Mouse (Mus musculus) cerebral cortex, adult 2 months (tissue): ENCODE measurements around the gene Dennd4a.

Experiments used
- WGBS: fragments of 180-500 bp; shearing (Covaris S2); methylation state at CpG from one replicate; pipeline ENCODE4 v1.1.7; 2018; 5-methylcytosine and 5-hydroxymethylcytosine counted together

Dennd4a gene

GRCm38 (mm10) chr9:64814273-64814672 lies 3.1 kb downstream of the Dennd4a start:
- WGBS, result 54% methylated on average over 6 of the region's 6 CpGs

GRCm38 (mm10) chr9:64819686-64820085 lies 8.5 kb downstream of the Dennd4a start:
- 92% methylated on average over 4 of the region's 4 CpGs for WGBS

DNA sequence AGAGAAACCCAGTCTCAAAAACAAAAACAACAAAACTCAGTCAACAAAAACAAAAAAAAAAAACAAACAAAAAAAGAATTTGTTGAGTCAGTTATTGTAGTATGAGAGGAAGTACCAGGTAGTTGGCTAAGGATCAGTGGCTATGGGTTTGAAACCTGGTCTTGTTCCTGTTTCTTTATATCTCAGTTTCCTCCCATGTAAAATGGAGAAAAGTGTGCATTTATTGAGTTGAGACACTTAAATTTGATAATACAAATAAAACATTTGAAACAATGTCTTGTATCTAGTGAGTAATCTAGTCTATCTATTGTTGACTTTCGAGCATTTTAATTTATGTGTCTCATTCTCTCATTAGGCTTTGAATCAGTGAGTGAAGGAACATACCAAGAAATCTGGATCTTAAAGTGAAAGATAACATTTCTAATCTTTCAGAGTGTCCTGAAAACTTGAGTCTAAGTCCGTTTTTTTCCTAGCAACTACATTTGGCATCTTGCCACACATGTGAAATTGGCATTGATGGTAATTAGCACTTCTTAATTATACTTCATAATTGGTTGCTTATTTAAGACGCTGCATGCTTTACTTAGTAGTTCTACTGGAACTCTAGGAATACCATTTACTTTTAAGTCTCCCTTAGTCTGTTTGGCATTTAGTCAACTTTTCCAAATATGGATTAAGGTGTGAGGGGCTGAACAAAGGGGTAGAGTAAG lies 9.1 kb downstream of the Dennd4a start:
- 39% methylated on average over 3 of the region's 3 CpGs for WGBS

DNA sequence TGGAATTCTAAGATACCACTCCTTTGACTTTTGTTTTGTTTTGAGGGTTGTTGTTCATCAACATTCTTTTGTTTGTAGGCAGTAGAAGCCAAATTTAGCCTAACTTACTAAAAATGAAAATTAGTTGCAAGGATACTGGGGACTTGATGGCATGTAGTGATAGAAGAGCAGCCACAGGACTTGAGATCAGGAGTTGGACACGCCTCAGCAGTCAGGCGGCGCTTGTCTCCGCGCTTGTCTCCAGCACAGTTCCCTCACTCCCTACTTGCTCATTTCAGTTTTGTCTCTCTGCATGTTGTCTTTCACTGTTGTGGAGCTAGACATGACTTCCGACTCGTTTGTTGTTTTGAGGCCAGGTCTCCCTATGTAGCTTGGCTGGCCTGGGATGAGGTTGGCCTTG lies 11.1 kb downstream of the Dennd4a start:
- 85% methylated on average over 7 of the region's 7 CpGs for WGBS

GRCm38 (mm10) chr9:64824389-64825008 lies 13.4 kb downstream of the Dennd4a start:
- WGBS, result 63% methylated on average over 5 of the region's 5 CpGs

DNA sequence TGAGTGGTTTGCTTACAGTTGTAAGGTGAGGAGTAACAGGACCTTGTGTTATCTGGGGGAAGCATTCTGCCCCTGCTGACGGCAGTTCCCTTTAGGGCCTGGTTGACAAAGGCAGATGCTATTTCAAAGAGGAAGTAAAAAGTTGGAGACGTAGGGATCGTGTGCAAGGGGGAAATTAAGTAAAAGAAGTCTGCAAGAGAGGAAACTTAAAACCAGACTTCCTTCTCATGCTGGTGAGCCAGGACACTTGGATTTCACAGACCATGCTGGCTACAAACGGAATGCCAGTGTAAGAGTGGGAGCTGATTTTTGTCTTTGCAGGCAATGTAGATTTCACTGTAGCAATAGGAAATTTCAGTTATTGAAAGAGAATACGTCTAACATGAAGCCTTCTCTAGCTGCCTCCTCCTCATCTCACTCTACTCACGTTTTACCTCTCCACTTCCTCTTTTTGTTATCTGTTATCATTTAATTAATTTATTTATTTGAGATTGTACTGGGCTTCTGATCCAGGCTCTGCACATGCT lies 19.0 kb downstream of the Dennd4a start:
- 44% methylated on average over 6 of the region's 6 CpGs for WGBS

DNA sequence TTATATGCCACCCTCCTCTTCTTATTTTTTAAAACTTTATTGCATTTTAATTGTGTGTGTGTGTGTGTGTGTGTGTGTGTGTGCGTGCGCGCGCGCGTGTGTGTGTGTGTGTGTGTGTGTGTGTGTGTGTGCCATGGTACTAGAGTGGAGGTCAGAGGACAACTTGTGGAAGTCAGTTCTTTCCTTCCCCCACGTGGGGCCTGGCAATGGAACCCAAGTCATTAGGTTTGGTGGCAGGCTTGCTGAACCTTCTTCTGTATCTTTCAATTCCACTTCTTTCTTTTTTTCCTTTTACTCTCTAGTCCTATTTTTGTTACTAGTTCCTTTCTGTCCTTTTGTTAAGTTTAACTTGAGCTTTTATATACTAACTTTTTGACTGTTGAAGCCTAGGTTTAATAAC lies 19.5 kb downstream of the Dennd4a start:
- 89% methylated on average over 7 of the region's 7 CpGs for WGBS

DNA sequence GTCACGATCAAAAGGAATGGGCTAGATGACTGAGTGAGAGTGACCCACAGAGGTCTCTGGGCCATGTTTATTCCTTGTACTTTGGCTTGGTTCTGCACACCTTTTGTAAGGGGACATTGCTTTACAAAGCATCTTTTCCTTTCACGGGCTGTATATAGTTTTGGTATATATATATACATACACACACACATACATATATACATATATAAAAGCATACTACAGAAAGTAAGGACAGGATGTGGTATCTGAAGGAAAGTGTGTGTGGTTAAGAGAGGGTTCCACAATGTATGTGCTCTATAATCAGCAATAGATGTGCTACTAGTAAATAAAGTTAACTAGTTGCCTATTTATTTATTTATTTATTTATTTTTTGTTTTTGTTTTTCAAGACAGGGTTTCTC lies 20.6 kb downstream of the Dennd4a start:
- WGBS, result 83% methylated on average over 2 of the region's 2 CpGs

GRCm38 (mm10) chr9:64834418-64834817 lies 23.3 kb downstream of the Dennd4a start:
- 92% methylated on average over 3 of the region's 3 CpGs for WGBS

- WGBS, result 74% methylated on average over 4 of the region's 4 CpGs
Observed at GRCm38 (mm10) chr9:64845355-64845754, 34.2 kb downstream of the Dennd4a start.

- 97% methylated on average over 1 of the region's 1 CpGs for WGBS
Observed at GRCm38 (mm10) chr9:64849548-64849947, 38.4 kb downstream of the Dennd4a start.

DNA sequence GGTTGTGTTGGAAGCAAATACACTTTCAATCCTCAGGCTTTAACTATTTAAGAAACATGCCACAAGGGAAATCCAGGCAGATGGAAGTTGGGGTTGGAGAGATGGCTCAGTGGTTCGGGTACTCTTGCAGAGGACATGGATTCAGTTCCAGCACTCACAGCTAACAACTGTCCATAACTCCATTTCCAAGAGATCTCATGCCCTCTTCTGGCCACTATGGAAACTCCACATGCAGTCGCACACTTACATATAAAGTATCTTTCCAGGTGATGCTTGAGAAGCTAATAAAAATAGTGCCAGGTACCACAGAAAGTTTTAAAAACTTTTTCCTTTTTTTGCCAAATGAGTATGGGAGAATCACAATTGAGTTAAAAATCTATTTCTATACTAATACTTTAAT lies 51.5 kb downstream of the Dennd4a start:
- WGBS, result 85% methylated on average over 2 of the region's 2 CpGs

GRCm38 (mm10) chr9:64886008-64886407 lies 74.9 kb downstream of the Dennd4a start:
- 64% methylated on average over 5 of the region's 5 CpGs for WGBS

DNA sequence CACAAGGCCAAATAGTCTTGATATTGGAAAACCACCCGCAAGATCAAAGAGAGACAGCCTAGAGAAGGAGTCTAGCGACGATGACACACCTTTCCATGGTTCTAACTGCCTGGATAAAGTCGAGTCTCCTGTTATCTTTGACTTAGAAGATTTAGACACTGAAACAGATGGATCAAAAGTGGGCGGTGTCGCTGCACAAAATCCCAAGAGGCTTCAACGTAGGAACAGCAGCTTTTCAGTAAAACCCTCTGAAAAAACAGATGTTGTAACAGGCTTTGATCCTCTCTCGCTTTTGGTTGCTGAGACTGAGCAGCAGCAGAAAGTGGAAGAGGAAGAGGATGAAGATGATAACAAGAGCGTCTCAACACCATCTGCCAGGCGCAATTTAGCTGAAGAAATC lies 85.5 kb downstream of the Dennd4a start:
- 56% methylated on average over 10 of the region's 10 CpGs for WGBS

- 15% methylated on average over 4 of the region's 4 CpGs for whole genome bisulfite sequencing
Observed at GRCm38 (mm10) chr9:64902866-64903265, 91.7 kb downstream of the Dennd4a start.

GRCm38 (mm10) chr9:64903386-64903785 lies 92.2 kb downstream of the Dennd4a start:
- WGBS, result 59% methylated on average over 3 of the region's 3 CpGs

DNA sequence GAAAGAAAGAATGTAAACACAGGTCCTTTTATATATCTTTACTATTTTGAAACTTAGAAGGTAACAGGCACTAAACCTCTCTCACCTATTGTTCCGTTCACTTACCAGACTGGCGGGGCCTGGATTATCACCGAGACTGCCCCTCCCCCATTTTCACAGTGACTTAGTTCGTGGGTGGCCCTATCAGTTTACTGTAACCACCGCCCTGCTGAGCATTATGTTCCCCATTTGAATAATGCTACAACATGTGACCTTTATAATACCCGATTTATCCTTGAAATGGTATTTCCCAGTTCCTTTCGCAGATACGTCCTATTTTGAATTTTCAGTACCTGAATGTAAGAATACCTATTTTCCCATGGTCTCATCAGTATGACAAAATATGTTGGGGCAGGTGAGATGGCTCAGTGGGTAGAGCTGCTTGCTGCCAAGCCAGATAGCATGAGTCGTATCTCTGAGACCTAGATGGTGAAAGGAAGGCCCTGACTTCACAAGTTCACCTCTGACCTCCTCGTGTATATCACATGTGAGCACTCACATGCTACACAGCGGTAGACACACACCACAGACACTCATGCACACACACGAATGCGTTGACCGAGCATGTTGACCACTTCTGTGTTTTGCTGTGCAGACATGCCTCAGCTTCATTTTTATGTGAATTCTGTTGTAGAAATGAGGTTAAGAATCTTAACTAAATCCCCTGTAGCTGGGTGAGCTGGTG lies 93.9 kb downstream of the Dennd4a start:
- 85% methylated on average over 14 of the region's 14 CpGs for WGBS

- 70% methylated on average over 3 of the region's 3 CpGs for WGBS
Observed at GRCm38 (mm10) chr9:64907441-64907840, 96.3 kb downstream of the Dennd4a start.

DNA sequence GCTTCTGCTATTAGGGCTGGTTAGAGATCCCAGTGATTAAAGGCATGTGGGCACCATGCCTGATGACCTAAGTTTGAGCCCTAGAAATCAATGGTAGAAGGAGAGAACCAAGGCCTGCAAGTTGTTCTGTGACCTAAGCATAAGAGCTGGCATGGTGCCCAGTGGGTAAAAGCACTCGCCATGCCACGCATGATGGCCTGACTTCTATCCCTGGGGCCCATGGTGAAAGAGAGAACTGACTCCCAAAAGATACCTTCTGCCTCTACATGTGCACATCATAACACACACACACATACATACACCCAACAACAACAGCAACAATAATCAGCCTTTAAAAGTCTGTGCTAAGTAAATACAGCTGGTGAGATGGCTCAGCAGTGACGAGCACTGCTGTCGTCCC lies 102.3 kb downstream of the Dennd4a start:
- WGBS, result 91% methylated on average over 4 of the region's 4 CpGs

DNA sequence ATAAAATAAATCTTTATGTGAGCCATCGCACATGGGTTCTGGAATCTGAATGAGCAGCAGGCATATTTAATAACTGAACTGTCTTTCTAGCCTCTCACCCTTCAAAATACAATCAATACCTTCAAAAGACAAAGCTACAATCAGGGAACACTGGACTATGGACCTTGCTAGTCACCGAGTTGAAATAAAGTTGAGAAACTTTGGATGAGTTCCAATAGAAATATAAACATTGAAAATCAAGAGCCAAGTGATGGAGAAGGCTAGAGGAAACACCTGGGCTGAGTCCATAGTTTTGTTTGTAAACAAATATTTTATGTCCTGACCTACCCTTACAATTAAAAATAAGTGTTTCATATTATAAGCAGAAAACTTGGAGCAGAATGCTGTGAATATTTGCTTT lies 102.8 kb downstream of the Dennd4a start:
- WGBS, result 76% methylated on average over 2 of the region's 2 CpGs

DNA sequence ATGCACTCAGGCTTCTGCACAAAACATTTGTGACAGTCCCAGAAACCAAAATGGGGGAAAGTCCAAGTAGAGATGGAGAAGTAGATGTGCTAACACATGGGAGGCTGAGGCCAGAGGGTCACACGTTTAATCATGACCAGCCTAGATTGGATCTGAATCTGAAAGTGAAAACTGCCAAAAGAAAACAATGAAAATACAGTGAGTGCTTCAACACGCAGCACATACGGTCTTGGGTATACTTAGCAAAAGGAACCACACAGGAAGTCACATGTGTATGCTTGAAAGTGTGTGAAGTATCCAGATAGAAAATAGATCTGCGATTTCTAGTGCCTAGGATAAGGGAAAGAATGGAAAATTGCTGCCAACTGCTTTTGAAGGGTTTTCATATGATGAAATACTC lies 103.5 kb downstream of the Dennd4a start:
- 43% methylated on average over 4 of the region's 4 CpGs for whole genome bisulfite sequencing

- 69% methylated on average over 16 of the region's 16 CpGs for WGBS
Observed at GRCm38 (mm10) chr9:64918560-64918959, 107.4 kb downstream of the Dennd4a start.

DNA sequence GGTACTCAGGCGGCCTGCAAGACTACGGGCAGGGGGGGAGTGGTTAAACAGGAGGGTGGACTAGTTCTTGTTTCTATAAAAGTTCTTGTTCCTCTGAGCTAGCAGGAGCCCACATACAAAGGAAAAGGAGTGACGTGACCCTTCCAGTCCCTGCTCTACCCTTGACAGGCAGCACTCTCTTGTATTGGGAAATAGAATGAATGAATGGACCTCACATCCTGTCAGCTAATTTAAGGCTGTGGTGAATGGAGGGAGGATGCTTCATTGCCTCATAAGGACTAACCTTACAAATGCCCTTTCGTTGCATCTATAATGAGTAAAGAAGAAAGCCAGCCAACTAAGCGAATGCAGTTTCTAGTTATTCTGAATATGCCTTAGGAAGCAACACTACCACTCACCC lies 114.6 kb downstream of the Dennd4a start:
- 43% methylated on average over 5 of the region's 5 CpGs for WGBS
